Mouse (Mus musculus) bone marrow, adult 2 months (tissue): ENCODE data around the gene Grip1. TPM values are rescaled to one million over a fixed set of nuclear protein-coding genes. Genes with fewer than 3 reads are reported as not detected.

Source experiments
- H3K27ac ChIP-seq: fragments of 200-500 bp; 2 replicates; pipeline ENCODE4 v1.5.1; 2012; ENCODE audit warnings: low read depth, mild to moderate bottlenecking, control low read depth, inconsistent platforms, low read length; ENCODE audit not compliant: control insufficient read depth, poor library complexity, insufficient read depth
- H3K4me1 ChIP-seq: fragments of 200-500 bp; 2 replicates; pipeline ENCODE4 v1.6.1; 2011; ENCODE audit warnings: low read length; ENCODE audit not compliant: control insufficient read depth, insufficient read depth
- H3K4me3 ChIP-seq: fragments of 200-500 bp; replicated peaks from 2 replicates; pipeline ENCODE3; 2011; ENCODE audit warnings: mild to moderate bottlenecking, low read depth, low read length, control low read depth; ENCODE audit not compliant: control insufficient read depth
- CTCF ChIP-seq: fragments of 200-500 bp; IDR thresholded peaks from 2 replicates; pipeline ENCODE4 v1.5.1; 2011; ENCODE audit warnings: low read length, control low read depth; ENCODE audit not compliant: control insufficient read depth, insufficient read depth
- POLR2A ChIP-seq: fragments of 200-500 bp; IDR thresholded peaks from 2 replicates; pipeline ENCODE4 v1.6.1; 2011; ENCODE audit warnings: low read depth, mild to moderate bottlenecking, control low read depth, low read length, borderline replicate concordance; ENCODE audit not compliant: control insufficient read depth
- WGBS: fragments of 180-500 bp; shearing (Covaris S2); methylation state at CpG from one replicate; pipeline ENCODE4 v1.1.7; 2018; 5-methylcytosine and 5-hydroxymethylcytosine counted together
- polyA plus RNA-seq: library from polyadenylated mRNA; stranded (reverse); fragments of >200 nt; gene quantifications from 2 replicates; pipeline ENCODE4 v1.2.4, GENCODE M21; 2011; ENCODE audit warnings: low replicate concordance; ENCODE audit not compliant: missing spikeins, insufficient read depth, insufficient read length

The Grip1 gene
- polyA plus RNA-seq, 1 experiment = not detected

- TF ChIP-seq CTCF (no peak), POLR2A (no peak)
- H3K27ac ChIP-seq = no peak overlapping the region
- H3K4me3 ChIP-seq = no peak overlapping the region
- no peaks in the 10 kb centered on the region for H3K4me1 ChIP-seq
- WGBS = 74% methylated on average over 1 of the region's 1 CpGs
Measured at GRCm38 (mm10) chr10:119779657-119780056, 326.0 kb downstream of the Grip1 start.

- Histone ChIP-seq H3K4me3 (no peak overlapping the region), H3K4me1 (no peaks in the 10 kb centered on the region), H3K27ac (no peak overlapping the region)
- WGBS = 66% methylated on average over 1 of the region's 1 CpGs
- no peak for TF ChIP-seq CTCF
- no peak for TF ChIP-seq POLR2A
Measured at GRCm38 (mm10) chr10:119790507-119790906, 336.9 kb downstream of the Grip1 start.

GRCm38 (mm10) chr10:119802421-119802820, 348.8 kb downstream of the Grip1 start:
- Histone ChIP-seq H3K4me1 (no peaks in the 10 kb centered on the region), H3K27ac (no peak overlapping the region), H3K4me3 (no peak overlapping the region)
- TF ChIP-seq CTCF = no peak
- TF ChIP-seq POLR2A = no peak
- WGBS = 67% methylated on average over 6 of the region's 6 CpGs

- TF ChIP-seq CTCF (no peak), POLR2A (no peak)
- 53% methylated on average over 13 of the region's 13 CpGs for WGBS
- Histone ChIP-seq H3K27ac (no peak overlapping the region), H3K4me1 (no peaks in the 10 kb centered on the region), H3K4me3 (no peak overlapping the region)
Measured at GRCm38 (mm10) chr10:119803633-119804422, 350.2 kb downstream of the Grip1 start.

- 74% methylated on average over 9 of the region's 9 CpGs for WGBS
- H3K27ac ChIP-seq = no peak overlapping the region
- TF ChIP-seq POLR2A = no peak
- TF ChIP-seq CTCF = no peak
- H3K4me3 ChIP-seq = no peak overlapping the region
- H3K4me1 ChIP-seq = no peaks in the 10 kb centered on the region
Measured at GRCm38 (mm10) chr10:119804423-119804814, 350.8 kb downstream of the Grip1 start.

GRCm38 (mm10) chr10:119805082-119805481, 351.5 kb downstream of the Grip1 start:
- TF ChIP-seq POLR2A (no peak), CTCF (no peak)
- WGBS = 77% methylated on average over 7 of the region's 7 CpGs
- Histone ChIP-seq H3K4me3 (no peak overlapping the region), H3K27ac (no peak overlapping the region), H3K4me1 (no peaks in the 10 kb centered on the region)

GRCm38 (mm10) chr10:119806151-119806550, 352.5 kb downstream of the Grip1 start:
- no peak for TF ChIP-seq CTCF
- TF ChIP-seq POLR2A = no peak
- H3K27ac ChIP-seq = no peak overlapping the region
- H3K4me3 ChIP-seq = no peak overlapping the region
- no peaks in the 10 kb centered on the region for H3K4me1 ChIP-seq
- WGBS = 67% methylated on average over 8 of the region's 8 CpGs

GRCm38 (mm10) chr10:119808384-119808783, 354.8 kb downstream of the Grip1 start:
- Histone ChIP-seq H3K27ac (no peak overlapping the region), H3K4me3 (no peak overlapping the region), H3K4me1 (no peaks in the 10 kb centered on the region)
- 74% methylated on average over 5 of the region's 5 CpGs for WGBS
- TF ChIP-seq CTCF (no peak), POLR2A (no peak)
